Mouse (Mus musculus): ENCODE measurements around the gene Ifrd2. TPM values are rescaled to one million over a fixed set of nuclear protein-coding genes. Genes with fewer than 3 reads are reported as not detected.

Gene Ifrd2
- total RNA-seq (2015; ENCODE audit: low replicate concordance) (206 and 249 TPM in 2 replicates), total RNA-seq (2017; ENCODE audit: low replicate concordance) (122 and 166 TPM in 2 replicates)

- ATAC-seq (replicated peaks; ENCODE audit: low FRiP score, poor library complexity, severe bottlenecking), result peak; percentile 72
Measured at GRCm38 (mm10) chr9:107586974-107587832, at the start of gene Ifrd2. TSS of gene Ifrd2 (plus strand) at chr9:107587642.

DNA sequence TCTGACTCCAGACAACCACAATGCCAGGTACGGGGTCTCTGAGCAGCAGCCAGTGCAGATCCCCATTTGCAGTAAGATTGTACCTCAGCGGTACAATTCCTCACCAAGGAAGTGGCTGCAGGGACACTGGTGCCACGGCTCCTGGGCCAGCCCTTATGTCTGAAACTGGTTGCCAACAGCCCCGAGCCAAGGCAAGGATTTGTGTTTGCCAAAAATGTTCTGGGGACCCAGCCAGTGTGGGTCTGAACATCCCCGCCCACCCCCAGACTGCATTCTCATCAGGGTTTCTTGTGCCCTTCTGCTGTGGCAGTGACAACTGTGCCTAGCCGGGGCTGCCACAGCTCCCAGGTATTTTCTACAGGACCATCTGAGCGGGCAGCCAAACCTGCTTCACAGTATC lies 49.2 kb upstream of the Ifrd2 start:
- no peak for ATAC-seq (replicated peaks; ENCODE audit: low FRiP score, poor library complexity, severe bottlenecking)

GRCm38 (mm10) chr9:107538711-107539110 lies 48.7 kb upstream of the Ifrd2 start:
- no peak for ATAC-seq (replicated peaks; ENCODE audit: low FRiP score, poor library complexity, severe bottlenecking)

DNA sequence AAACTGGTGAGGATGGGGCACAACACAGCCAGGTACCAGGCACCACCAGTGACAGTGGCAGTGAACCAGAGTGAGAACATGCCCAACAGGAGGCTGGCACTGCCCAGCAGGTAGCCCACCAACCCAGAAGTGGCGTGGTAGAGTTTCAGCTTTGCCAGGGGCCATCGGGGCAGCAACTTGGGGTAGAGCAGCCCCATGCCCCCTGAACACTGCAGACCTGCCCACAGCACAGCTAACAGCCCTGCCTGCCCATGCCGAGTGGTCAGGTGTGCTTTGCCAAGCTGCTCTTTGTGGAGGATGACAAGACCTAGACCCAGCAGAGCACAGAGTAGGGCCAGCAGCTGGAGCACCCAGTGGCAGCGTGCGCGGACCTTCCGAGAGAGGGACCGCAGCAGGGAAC lies 47.5 kb upstream of the Ifrd2 start:
- ATAC-seq (replicated peaks; ENCODE audit: low FRiP score, poor library complexity, severe bottlenecking), result no peak

- ATAC-seq (replicated peaks; ENCODE audit: low FRiP score, poor library complexity, severe bottlenecking), result no peak
Measured at GRCm38 (mm10) chr9:107540420-107540819, 47.0 kb upstream of the Ifrd2 start.

DNA sequence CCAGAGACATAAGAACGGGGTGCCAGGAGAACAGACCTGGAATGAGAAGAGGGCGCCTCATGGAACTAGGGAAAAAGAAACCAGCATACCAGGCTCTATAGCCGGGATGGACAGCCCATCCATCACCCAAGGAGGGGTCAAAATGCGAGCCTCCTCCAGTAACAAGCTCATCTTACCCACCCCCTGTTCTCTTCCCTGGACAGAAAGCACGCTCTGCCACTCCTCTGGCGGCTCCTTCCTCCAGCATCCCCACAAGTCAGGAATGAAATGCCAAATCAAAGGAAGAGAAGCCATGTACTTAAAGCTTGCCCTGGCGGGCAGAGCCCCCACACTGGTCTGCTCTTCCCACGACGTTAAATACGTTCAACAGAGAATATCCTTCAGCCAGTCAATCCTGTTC lies 46.4 kb upstream of the Ifrd2 start:
- ATAC-seq (replicated peaks; ENCODE audit: low FRiP score, poor library complexity, severe bottlenecking), result no peak

DNA sequence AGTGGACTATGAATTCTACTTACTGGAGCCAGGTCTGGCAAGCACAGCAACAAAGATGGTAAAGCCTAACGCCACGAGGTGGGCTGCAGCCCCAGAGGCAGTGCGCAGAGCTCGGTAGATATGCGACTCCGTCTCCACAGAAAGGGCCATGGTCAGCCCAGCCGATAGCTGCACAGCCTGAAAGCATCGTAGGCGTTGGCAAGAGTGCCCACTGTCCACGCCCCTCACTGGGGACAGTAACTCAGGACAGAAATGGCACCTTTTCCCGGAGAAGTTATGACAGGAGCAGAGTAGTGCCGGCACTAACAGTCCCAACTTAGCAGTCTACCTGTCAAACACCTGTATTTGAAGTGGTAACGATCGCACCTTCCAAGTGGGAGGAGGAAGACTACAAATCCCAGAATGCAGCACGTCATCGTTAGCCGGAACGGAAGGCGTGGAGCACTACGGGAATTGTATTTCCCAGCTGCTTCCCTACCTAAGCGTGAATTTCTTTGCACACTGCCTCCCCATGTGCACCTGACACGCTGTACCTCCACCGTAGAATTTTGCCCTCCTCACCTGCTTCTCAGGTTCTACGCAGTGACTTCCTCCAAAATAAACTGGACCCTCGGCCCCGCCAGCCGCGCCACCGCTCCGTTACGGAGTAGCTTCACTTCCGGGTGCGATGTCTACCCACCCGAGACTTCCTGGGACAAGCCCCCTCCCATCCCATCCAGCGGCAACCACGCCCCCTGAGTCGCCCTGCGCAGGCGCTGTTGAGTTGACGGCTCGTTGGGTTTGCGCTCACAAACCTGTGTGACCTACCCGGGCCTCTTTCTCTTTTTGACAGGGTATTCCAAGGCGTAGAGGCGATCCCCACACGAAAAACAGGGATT lies 45.7 kb upstream of the Ifrd2 start, which contains the start of the genes Cyb561d2 and Nprl2:
Cyb561d2 (minus strand) TSS at position 720 of the 878 bp plus-strand sequence.
Nprl2 (plus strand) TSS at position 753 of the 878 bp plus-strand sequence.
- peak; percentile 88 for ATAC-seq (replicated peaks; ENCODE audit: low FRiP score, poor library complexity, severe bottlenecking)

DNA sequence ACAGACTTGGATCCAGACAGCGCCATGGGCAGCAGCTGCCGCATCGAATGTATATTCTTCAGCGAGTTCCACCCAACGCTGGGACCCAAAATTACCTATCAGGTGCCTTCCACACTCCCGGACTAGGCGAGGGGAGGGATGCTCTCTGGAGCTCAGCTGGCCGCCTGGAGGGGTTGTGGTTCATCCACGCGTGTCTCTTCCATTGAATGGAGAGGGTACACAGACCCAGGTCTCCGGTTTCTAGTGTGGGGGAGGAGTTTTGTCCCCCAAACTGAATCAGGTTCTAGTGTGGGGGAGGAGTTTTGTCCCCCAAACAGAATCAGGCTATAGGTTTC lies 45.1 kb upstream of the Ifrd2 start:
- ATAC-seq (replicated peaks; ENCODE audit: low FRiP score, poor library complexity, severe bottlenecking), result peak; percentile 21; the same call in 1 of the 2 replicates

DNA sequence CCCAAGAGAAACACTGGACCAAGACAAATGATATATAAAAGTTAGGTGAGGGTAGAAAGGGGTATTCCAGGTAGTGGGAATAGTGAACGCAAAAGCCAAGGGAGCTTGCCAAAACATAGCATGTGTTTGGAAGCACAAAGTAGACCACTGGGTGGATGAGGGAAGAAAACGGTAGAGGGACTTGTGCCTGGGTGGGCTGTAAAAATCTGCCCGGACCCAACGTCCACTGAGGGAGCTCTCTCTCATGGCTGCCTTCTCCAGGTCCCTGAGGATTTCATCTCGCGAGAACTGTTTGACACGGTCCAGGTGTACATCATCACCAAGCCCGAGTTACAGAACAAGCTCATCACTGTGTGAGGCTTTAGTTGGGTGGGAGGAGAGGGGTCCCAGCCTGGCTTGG lies 44.7 kb upstream of the Ifrd2 start:
- no peak for ATAC-seq (replicated peaks; ENCODE audit: low FRiP score, poor library complexity, severe bottlenecking)

- no peak for ATAC-seq (replicated peaks; ENCODE audit: low FRiP score, poor library complexity, severe bottlenecking)
Measured at GRCm38 (mm10) chr9:107543299-107543698, 44.1 kb upstream of the Ifrd2 start.

DNA sequence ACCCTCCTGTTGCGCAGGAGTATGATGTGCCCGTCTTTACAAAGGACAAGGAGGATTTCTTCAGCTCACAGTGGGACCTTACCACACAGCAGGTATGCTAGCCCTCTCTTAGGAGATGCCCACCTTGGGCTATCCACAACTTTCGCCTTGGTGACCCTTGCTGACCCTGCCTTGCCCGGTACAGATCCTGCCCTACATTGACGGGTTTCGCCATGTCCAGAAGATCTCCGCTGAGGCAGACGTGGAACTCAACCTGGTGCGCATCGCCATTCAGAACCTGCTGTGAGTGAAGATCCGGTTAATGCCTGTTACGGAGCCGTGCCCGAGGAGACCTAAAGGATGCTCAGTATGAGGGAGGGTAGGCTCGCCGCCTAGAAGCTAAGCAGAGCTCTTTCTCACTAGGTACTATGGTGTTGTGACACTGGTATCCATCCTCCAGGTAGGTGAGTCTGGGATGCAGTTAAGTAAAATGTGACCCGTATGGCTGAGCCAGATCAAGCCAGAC lies 43.2 kb upstream of the Ifrd2 start:
- ATAC-seq (replicated peaks; ENCODE audit: low FRiP score, poor library complexity, severe bottlenecking), result no peak

DNA sequence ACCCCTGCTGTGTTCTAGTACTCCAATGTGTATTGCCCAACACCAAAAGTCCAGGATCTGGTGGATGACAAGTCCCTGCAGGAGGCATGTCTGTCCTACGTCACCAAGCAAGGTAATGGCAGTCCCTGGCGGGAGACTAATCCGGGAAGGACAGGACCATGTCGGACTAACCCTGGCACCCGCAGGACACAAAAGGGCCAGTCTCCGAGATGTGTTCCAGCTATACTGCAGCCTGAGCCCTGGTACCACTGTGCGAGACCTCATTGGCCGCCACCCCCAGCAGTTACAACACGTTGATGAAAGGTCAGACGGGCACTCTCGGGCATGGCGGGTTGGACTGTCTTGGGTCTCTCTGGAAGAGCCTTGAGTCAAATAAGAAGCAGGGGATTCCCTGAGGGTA lies 42.7 kb upstream of the Ifrd2 start:
- ATAC-seq (replicated peaks; ENCODE audit: low FRiP score, poor library complexity, severe bottlenecking), result no peak

DNA sequence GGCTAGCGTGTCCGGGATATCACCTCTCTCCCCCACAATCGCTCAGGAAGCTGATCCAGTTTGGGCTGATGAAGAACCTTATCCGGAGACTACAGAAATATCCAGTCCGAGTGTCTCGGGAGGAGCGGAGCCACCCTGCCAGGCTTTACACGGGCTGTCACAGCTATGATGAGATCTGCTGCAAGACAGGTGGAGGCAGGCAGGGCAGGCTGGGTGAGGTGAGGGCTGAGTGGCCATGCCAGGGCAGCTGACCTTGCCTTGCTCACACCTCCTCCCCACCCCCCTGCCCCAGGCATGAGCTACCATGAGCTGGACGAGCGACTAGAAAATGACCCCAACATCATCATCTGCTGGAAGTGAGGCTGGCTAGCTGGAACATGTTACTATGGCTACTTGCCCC lies 42.2 kb upstream of the Ifrd2 start:
- no peak for ATAC-seq (replicated peaks; ENCODE audit: low FRiP score, poor library complexity, severe bottlenecking)

- ATAC-seq (replicated peaks; ENCODE audit: low FRiP score, poor library complexity, severe bottlenecking), result no peak
Measured at GRCm38 (mm10) chr9:107545602-107546001, 41.8 kb upstream of the Ifrd2 start.

- ATAC-seq (replicated peaks; ENCODE audit: low FRiP score, poor library complexity, severe bottlenecking), result peak; percentile 70
Measured at GRCm38 (mm10) chr9:107547026-107547425, 40.4 kb upstream of the Ifrd2 start, which contains the start of gene Zmynd10. TSS of gene Zmynd10 (plus strand) at chr9:107547298.

DNA sequence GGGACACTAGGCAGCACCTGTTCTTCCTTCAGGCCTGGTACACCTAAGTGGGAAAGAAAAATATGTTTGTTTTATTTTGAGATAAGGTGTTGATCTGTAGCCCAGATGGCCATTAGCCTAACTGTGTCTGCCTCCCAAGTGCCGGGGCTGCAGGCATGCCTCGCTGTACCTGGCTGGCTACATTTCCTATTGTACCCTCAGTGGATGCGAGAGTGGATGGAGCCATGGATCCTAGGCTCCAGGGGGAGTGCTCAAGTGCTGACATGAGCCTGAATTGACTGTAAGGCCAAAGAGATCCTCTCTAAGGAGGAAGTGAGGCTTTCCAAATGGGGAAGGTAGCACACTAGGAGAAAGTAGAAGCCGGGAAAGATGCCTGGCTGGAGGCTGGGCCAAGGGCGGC lies 39.5 kb upstream of the Ifrd2 start:
- ATAC-seq (replicated peaks; ENCODE audit: low FRiP score, poor library complexity, severe bottlenecking), result no peak

DNA sequence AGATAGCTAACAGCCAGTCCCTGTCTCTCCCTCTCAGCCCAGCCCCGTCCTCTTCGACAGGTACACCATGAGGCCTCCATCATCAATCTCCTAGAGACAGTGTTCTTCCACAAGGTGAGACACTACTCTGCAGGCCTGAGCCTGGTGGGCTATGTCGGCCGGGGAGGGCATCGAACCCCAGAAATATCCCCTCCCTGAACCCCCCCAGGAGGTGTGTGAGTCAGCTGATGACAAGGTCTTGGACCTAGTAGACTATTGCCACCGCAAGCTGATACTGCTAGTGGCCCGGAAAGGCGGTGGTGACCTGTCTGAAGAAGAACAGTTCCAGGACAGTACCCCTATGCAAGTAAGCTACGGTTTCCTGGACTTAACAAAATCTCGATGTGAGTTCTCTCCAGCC lies 38.6 kb upstream of the Ifrd2 start:
- no peak for ATAC-seq (replicated peaks; ENCODE audit: low FRiP score, poor library complexity, severe bottlenecking)

DNA sequence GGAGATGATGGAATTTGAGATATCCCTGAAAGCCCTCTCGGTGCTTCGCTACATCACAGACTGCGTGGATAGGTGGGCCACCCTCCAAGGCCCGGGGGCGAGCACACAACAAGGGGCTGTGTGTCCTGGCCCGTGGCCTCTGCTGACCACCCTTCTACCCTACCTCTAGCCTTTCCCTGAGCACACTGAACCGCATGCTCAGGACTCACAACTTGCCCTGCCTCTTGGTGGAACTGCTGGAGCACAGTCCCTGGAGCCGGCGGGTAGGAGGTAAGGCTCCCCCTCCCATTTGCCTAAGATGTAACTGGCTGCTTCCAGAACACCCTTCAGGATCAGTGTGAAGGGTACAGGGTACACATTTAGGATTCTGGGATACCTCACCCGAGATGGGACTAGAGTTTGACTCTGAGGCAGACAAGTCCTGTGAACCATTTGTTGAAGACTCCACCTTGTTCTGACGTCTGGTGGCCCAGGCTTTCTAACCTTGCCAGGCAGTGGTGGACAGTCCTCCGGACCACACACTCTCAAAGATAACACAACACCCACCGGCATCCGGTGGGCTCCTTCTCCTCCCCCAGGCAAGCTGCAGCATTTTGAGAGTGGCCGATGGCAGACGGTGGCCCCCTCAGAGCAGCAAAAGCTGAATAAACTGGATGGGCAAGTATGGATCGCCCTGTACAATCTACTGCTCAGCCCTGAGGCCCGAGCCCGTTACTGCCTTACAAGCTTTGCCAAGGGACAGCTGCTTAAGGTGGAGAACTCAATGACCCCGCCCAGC lies 38.0 kb upstream of the Ifrd2 start:
- ATAC-seq (replicated peaks; ENCODE audit: low FRiP score, poor library complexity, severe bottlenecking), result no peak

- ATAC-seq (replicated peaks; ENCODE audit: low FRiP score, poor library complexity, severe bottlenecking), result no peak
Measured at GRCm38 (mm10) chr9:107550491-107551116, 36.8 kb upstream of the Ifrd2 start.

Measured in erythroid progenitor cell, adult 5-6 weeks (primary cell).